Mouse (Mus musculus) megakaryocyte-erythroid progenitor cell, adult 5-6 weeks (primary cell): Measurements from ENCODE around the gene Abhd4. TPM values are rescaled to one million over a fixed set of nuclear protein-coding genes. Genes with fewer than 3 reads are reported as not detected.

Experiments
- ATAC-seq: replicated peaks from 2 replicates; pipeline ENCODE4 v1.8.0; 2016; ENCODE audit warnings: mild to moderate bottlenecking, inconsistent platforms; ENCODE audit not compliant: severe bottlenecking, poor library complexity, low FRiP score, low TSS enrichment
- total RNA-seq, 2 experiments: library from RNA; stranded (forward) in 1 of 2; stranded (reverse) in 1 of 2; fragments of 200-1000, 215-1000 nt in 1 of 2; fragments of >200 nt in 1 of 2; fragmentation: Nextera tagmentation in 1 of 2; gene quantifications; 2 replicates each; pipeline ENCODE4 v1.2.3; 2014 to 2017

Gene Abhd4
- total RNA-seq, 2 experiments from 2014 or later = 16.9 to 25.5 TPM

DNA sequence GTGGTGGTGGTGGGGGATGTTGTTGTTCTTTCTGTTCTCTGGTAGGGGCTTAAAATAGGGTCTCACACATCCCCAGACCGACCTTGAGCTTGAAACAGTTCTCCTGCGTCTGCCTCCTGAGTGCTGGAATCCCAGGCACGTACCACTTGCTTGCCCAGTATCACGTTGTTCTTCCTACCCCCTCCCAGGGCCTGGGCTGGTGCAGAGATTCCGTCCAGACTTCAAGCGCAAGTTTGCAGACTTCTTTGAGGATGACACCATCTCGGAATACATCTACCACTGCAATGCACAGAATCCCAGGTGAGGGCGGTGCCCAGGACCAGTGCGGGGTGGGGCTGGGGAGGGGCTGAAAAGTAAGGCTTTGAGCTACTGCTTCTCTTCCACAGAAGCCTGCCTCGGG lies 11.1 kb downstream of the Abhd4 start:
- ATAC-seq = no peak

DNA sequence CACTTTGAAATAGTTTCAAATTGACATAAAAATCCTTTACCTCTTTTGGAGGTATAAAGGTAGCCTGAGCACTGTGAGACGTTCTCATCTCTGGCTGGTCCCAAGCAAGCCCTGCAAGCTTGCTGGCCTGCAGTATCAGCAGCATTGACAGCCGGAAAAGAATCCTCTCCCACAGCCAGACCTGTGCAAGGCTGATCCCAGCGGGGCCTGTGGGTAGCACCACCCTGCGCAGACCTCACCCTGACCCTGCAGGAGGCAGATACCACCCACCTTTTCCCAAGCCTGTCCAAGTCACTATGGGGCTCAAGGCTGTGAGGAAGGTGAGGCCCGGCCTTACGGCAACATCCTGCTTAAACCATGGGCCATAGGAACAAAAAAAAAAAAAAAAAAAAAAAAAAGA lies 12.0 kb downstream of the Abhd4 start:
- ATAC-seq = no peak

DNA sequence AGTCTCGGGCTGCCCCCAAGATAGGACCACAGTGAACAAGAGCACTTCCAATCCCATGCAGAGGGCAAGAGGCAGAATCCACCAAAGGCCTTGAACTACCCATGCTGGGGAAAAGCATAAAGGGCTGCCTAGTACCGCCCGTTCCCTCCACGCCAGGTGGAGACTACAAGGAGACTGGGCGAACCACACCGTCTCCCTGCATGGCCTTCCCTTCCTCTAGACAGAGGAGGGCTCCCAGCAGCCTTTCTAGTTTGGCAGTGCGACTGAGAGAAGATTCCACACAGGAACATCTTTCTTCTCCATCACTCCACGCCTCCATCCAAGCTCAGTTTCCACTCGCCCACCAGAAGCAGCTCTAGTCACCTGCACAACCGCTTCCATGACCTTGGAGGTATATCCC lies 14.0 kb downstream of the Abhd4 start:
- no peak for ATAC-seq

DNA sequence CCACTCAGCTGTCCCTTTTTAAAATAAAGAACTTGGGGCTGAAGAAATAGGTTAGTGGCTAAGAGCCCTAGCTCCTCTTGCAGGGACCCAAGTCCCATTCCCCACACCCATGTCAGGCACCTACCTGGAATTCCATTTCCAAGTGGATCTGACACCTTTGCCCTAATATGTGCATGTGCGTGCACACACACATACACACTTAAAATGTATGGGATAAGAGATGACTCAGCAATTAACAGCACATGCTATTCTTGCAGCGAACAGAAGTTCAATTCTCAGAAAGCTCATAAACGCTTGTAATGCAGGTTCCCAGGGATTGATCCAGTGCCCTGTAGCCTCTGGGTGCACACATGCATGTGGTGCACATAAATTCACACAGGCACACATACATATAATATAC lies 15.6 kb downstream of the Abhd4 start:
- ATAC-seq = no peak

- ATAC-seq = no peak
Measured at GRCm38 (mm10) chr14:54270413-54270812, 16.4 kb downstream of the Abhd4 start.

DNA sequence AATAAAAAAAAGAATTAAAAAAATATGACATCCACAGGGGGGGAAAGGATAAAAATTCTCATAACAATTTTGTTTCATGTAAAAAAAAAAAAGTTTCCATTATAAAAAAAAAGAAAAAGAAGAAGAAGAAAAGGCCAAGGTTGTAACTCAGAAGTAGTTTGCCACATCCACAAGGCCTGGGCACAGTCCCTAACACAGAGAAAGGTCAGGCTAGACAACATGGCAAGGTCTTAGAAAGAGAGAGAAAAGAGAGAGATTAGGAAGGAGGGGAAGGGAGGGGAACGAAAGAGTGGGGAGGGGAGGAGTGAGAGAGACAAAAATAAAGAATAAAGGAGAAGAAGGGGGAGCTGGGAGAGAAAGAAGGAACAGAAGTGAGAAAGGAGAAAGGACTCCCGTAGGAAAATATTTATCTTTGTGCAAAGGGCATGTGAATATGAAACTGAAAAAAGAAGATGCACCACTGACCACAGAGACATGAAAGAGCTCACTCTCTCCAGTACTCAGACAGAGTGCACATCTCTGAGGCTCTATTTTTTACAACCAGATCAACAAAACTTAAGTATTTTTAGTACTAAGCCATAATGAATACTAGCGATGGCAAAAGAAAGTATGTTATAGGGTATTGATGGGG lies 18.1 kb downstream of the Abhd4 start:
- ATAC-seq = no peak

GRCm38 (mm10) chr14:54272696-54273095 lies 18.7 kb downstream of the Abhd4 start:
- ATAC-seq = no peak

DNA sequence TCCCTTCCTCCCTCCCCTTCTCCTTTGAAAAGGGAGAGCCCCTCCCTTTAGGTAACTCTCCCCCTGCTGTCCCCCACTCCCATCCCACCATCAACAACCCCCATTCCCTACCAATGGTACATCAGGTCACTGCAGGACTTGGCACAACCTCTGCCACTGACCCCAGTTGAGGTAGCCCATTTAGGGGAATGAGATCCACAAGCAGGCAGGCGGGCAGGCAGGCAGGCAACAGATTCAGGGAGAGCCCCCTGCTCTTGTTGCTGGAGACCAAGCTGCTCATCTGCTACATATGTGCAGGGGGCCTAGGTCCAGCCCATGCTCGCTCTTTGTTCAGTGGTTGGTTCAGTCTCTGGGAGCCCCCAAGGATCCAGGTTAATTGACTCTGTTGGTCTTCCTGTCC lies 22.5 kb downstream of the Abhd4 start:
- ATAC-seq = no peak

- no peak for ATAC-seq
Measured at GRCm38 (mm10) chr14:54284839-54285238, 30.9 kb downstream of the Abhd4 start, which contains the start of gene Olfr49. Olfr49 (minus strand) TSS chr14:54284939.

- ATAC-seq = no peak
Measured at GRCm38 (mm10) chr14:54300136-54300535, 46.1 kb downstream of the Abhd4 start.

DNA sequence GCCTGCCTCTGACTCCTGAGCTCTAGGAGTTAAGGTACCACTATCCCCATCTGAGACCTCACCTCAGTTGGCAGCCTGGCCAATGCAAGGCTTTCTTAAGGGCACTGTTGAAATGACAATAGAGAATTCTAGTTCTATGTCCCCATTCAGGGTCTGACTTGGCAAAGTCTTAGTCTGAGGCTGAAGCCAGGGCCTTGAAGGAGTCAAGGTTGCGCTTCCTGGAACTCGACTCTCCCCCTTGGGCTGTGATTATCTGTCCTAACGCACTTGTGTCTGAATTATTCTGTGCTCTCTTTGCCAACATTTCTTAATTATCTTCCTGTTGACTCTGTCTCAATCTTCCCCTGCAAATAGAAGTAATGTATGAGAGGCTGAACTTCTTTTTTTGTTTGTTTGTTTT lies 46.7 kb downstream of the Abhd4 start:
- ATAC-seq = no peak

DNA sequence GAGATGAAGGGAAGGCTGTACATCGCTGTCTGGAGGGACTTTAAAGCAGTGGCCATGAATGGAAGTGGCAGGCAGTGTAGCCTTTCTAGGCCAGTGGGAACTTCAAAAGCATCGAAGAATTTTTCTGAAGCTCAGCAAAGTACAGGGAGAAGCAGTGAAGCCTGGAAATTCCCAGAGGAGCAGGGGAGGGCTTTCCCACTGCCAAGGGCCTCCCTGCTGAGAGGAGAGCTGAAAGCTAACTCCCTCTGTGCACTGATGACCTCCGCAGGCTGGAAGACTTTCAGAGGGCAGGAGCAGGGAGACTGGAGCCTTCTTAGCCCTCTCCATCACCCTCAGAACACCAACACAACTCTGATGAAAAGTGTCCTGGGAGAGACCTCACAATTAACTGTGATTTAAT lies 57.8 kb downstream of the Abhd4 start:
- no peak for ATAC-seq

Other genes starting within 250 kb of the Abhd4 start
- 184 and 235 TPM in 2 replicates for gene Dad1, start 84 bp upstream of the Abhd4 start, total RNA-seq (2014; fragmentation: Nextera tagmentation)
- 106 and 168 TPM in 2 replicates for gene Dad1, start 84 bp upstream of the Abhd4 start, total RNA-seq (2017)
- gene Olfr49, start 30.8 kb downstream of the Abhd4 start, total RNA-seq (2014; fragmentation: Nextera tagmentation) = not detected in 2 replicates
- gene Olfr49, start 30.8 kb downstream of the Abhd4 start, total RNA-seq (2017) = not detected in 2 replicates
- 69.1 and 70.3 TPM in 2 replicates for gene Oxa1l, start 106.6 kb downstream of the Abhd4 start, total RNA-seq (2014; fragmentation: Nextera tagmentation)
- gene Oxa1l, start 106.6 kb downstream of the Abhd4 start, total RNA-seq (2017) = 32.5 and 51.1 TPM in 2 replicates
- gene Slc7a7, start 163.6 kb downstream of the Abhd4 start, total RNA-seq (2014; fragmentation: Nextera tagmentation) = 8.8 and 12.9 TPM in 2 replicates
- gene Slc7a7, start 163.6 kb downstream of the Abhd4 start, total RNA-seq (2017) = 8.2 and 10.6 TPM in 2 replicates
- 504 and 507 TPM in 2 replicates for gene Mrpl52, start 172.7 kb downstream of the Abhd4 start, total RNA-seq (2014; fragmentation: Nextera tagmentation)
- gene Mrpl52, start 172.7 kb downstream of the Abhd4 start, total RNA-seq (2017) = 266 and 434 TPM in 2 replicates
- 39.2 and 44.9 TPM in 2 replicates for gene Mmp14, start 177.4 kb downstream of the Abhd4 start, total RNA-seq (2014; fragmentation: Nextera tagmentation)
- 23.4 and 37.2 TPM in 2 replicates for gene Mmp14, start 177.4 kb downstream of the Abhd4 start, total RNA-seq (2017)
- gene Lrp10, start 209.9 kb downstream of the Abhd4 start, total RNA-seq (2014; fragmentation: Nextera tagmentation) = 38.4 and 38.6 TPM in 2 replicates
- gene Lrp10, start 209.9 kb downstream of the Abhd4 start, total RNA-seq (2017) = 13.0 and 19.9 TPM in 2 replicates
- gene Rem2, start 221.9 kb downstream of the Abhd4 start, total RNA-seq (2014; fragmentation: Nextera tagmentation) = 0.50 and 3.5 TPM in 2 replicates
- gene Rem2, start 221.9 kb downstream of the Abhd4 start, total RNA-seq (2017) = 0.80 and 2.0 TPM in 2 replicates